In the genomic region with DNA sequence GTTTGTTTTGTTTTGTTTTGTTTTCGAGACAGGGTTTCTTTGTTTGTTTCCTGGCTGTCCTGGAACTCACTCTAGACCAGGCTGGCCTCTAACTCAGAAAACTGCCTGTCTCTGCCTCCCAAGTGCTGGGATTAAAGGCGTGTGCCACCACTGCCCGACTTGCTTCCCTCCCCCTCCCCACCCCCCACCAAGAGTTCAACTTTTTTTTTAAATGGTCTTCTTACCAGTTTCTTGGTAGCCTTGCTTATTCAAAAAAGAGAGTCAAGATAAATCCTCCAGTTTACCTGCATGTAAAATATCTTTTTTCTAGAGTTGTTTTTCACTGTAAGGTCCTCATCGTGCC, we compare ENCODE assay signal across 8 mouse cellular contexts. TPM values are rescaled to one million over a fixed set of nuclear protein-coding genes. Genes with fewer than 3 reads are reported as not detected.
DNase-seq lines count a peak whose midpoint lies in the region; ATAC-seq and TF ChIP-seq lines count a peak whose summit lies in the region.

No protein-coding gene starts in this region.

- peaks cover 7% of the 10 kb centered on the region; the same call in 1 of the 2 replicates for H3K36me3 ChIP-seq in kidney, adult 2 months (ENCODE audit: control insufficient read depth, insufficient read depth, low read length)
- peaks cover 35% of the 10 kb centered on the region for H3K36me3 ChIP-seq in hindbrain, embryonic 13.5 days
- H3K36me3 ChIP-seq in midbrain, embryonic 13.5 days = peaks cover 37% of the 10 kb centered on the region

- H3K9ac ChIP-seq in hindbrain, embryonic 13.5 days = no peak overlapping the region; the same call in 1 of the 2 replicates
- H3K9ac ChIP-seq in midbrain, embryonic 13.5 days (replicated peaks) = no peak overlapping the region

- H3K4me2 ChIP-seq in hindbrain, embryonic 13.5 days = peak overlapping the region; percentile 94
- H3K4me2 ChIP-seq in midbrain, embryonic 13.5 days (replicated peaks) = peak overlapping the region; percentile 97

- no peaks in the 10 kb centered on the region for H3K9me3 ChIP-seq in hindbrain, embryonic 13.5 days
- peaks cover 6% of the 10 kb centered on the region; the same call in 1 of the 2 replicates for H3K9me3 ChIP-seq in midbrain, embryonic 13.5 days

- H3K4me1 ChIP-seq in kidney, adult 2 months (ENCODE audit: control insufficient read depth, insufficient read depth, low read length) = peaks cover 4% of the 10 kb centered on the region; the same call in 1 of the 2 replicates
- H3K4me1 ChIP-seq in hindbrain, embryonic 13.5 days (replicated peaks) = peaks cover 15% of the 10 kb centered on the region
- H3K4me1 ChIP-seq in midbrain, embryonic 13.5 days (replicated peaks) = peaks cover 17% of the 10 kb centered on the region

- peak overlapping the region; percentile 42 for H3K4me3 ChIP-seq in kidney, adult 2 months (ENCODE audit: insufficient read depth, low read depth, low read length)
- H3K4me3 ChIP-seq in hindbrain, embryonic 13.5 days = peak overlapping the region; percentile 93
- H3K4me3 ChIP-seq in midbrain, embryonic 13.5 days (replicated peaks) = peak overlapping the region; percentile 95

- peak; percentile 34 for ATAC-seq in activated CD4-positive, CD25-positive, alpha-beta regulatory T cell, adult 4 months
- ATAC-seq in hindbrain, embryonic 13.5 days (ENCODE audit: low FRiP score) = peak; percentile 83
- peak; percentile 82 for ATAC-seq in midbrain, embryonic 13.5 days

- no peak for DNase-seq in kidney, adult 2 months
- DNase-seq in kidney, postnatal 4 days = no peak
- no peak for DNase-seq in left cerebral cortex, adult 18-20 months (ENCODE audit: low spot score in 2 of 2)
- no peak for DNase-seq in spleen, adult 12 weeks (ENCODE audit: low spot score)
- DNase-seq in embryo, embryonic 10.5 days (ENCODE audit: low spot score) = no peak

- no peak for TF ChIP-seq POLR2A in kidney, adult 2 months (IDR thresholded peaks at IDR 0.05; ENCODE audit: low read depth, low read length)

- no peaks in the 10 kb centered on the region for H3K27me3 ChIP-seq in kidney, adult 2 months (replicated peaks; ENCODE audit: control insufficient read depth, insufficient read depth, low read length)
- H3K27me3 ChIP-seq in hindbrain, embryonic 13.5 days = 0 out of 2 replicates have a peak, but pooled peaks cover 5% of the 10 kb centered on the region
- H3K27me3 ChIP-seq in midbrain, embryonic 13.5 days = 0 out of 2 replicates have a peak, but pooled peaks cover under 1% of the 10 kb centered on the region

- TF ChIP-seq CTCF in kidney, adult 2 months (conservative IDR thresholded peaks at IDR 0.05; ENCODE audit: insufficient read depth, insufficient read length, low read depth, low read length) = no peak

- no peak overlapping the region for H3K27ac ChIP-seq in kidney, adult 2 months (ENCODE audit: insufficient read depth, low read depth, low read length)
- no peak overlapping the region for H3K27ac ChIP-seq in hindbrain, embryonic 13.5 days
- H3K27ac ChIP-seq in midbrain, embryonic 13.5 days = no peak overlapping the region

- WGBS in kidney, adult 2 months = 10% methylated on average over 4 of the region's 4 CpGs
- WGBS in hindbrain, embryonic 13.5 days = 17% methylated on average over 4 of the region's 4 CpGs
- WGBS in midbrain, embryonic 13.5 days = 19% methylated on average over 4 of the region's 4 CpGs

RNA-seq across cellular contexts. Expression of a gene that starts 0.3 kb away (rescaled TPM):
- polyA plus RNA-seq in kidney, adult 2 months (2012; rRNA removed) = 20.3 and 28.2 TPM in 2 replicates
- polyA plus RNA-seq in activated CD4-positive, CD25-positive, alpha-beta regulatory T cell, adult 4 months (2017; shearing (Covaris generic)) = 10 to 100 TPM; 31.5 to 33.0 TPM
- polyA plus RNA-seq in hindbrain, embryonic 13.5 days (2015; fragmentation: Nextera tagmentation; extraction: Ambion mirVana) = 94.5 and 105 TPM in 2 replicates
- 121 and 126 TPM in 2 replicates for polyA plus RNA-seq in midbrain, embryonic 13.5 days (2015; fragmentation: Nextera tagmentation; extraction: Ambion mirVana)
- 10 to 100 TPM; 32.1 to 33.1 TPM for total RNA-seq in left cerebral cortex, adult 18-20 months (2021)

RNA-seq across cellular contexts. Expression of a gene that starts 34.6 kb away (rescaled TPM):
- polyA plus RNA-seq in kidney, adult 2 months (2012; rRNA removed) = 7.5 and 9.1 TPM in 2 replicates
- 1 to 10 TPM; 6.7 to 7.9 TPM for polyA plus RNA-seq in activated CD4-positive, CD25-positive, alpha-beta regulatory T cell, adult 4 months (2017; shearing (Covaris generic))
- 21.0 and 21.4 TPM in 2 replicates for polyA plus RNA-seq in hindbrain, embryonic 13.5 days (2015; fragmentation: Nextera tagmentation; extraction: Ambion mirVana)
- polyA plus RNA-seq in midbrain, embryonic 13.5 days (2015; fragmentation: Nextera tagmentation; extraction: Ambion mirVana) = 18.9 and 21.3 TPM in 2 replicates
- total RNA-seq in left cerebral cortex, adult 18-20 months (2021) = 10 to 100 TPM; 15.5 to 16.9 TPM

Comparison
In these comparisons a context has a peak if more than half of its experiments do, and no peak if none do; other contexts are left out.
1. H3K4me3 ChIP-seq: peak in every context shown above with its lines; median percentile 95 in midbrain, embryonic 13.5 days; 93 in hindbrain, embryonic 13.5 days; 42 in kidney, adult 2 months.